Mouse (Mus musculus) olfactory bulb, adult 2 months (tissue): ENCODE measurements around the gene Selenoo. TPM values are rescaled to one million over a fixed set of nuclear protein-coding genes. Genes with fewer than 3 reads are reported as not detected.

Source experiments
- H3K27ac ChIP-seq: fragments of 200-500 bp; 2 replicates; pipeline ENCODE4 v1.5.1; 2012; ENCODE audit warnings: low read depth, low read length; ENCODE audit not compliant: insufficient read depth
- H3K4me1 ChIP-seq: fragments of 200-500 bp; 2 replicates; pipeline ENCODE4 v1.6.1; 2012; ENCODE audit warnings: low read length; ENCODE audit not compliant: control insufficient read depth, insufficient read depth
- H3K4me3 ChIP-seq: fragments of 200-500 bp; 2 replicates; pipeline ENCODE4 v1.5.1; 2012; ENCODE audit warnings: mild to moderate bottlenecking, low read depth, low read length, moderate library complexity; ENCODE audit not compliant: insufficient read depth
- CTCF ChIP-seq: fragments of 200-500 bp; IDR thresholded peaks from 2 replicates; pipeline ENCODE4 v1.5.1; 2012; ENCODE audit warnings: low read depth, mild to moderate bottlenecking, low read length, moderate library complexity; ENCODE audit not compliant: insufficient read depth
- POLR2A ChIP-seq: fragments of 200-500 bp; IDR thresholded peaks from 2 replicates; pipeline ENCODE4 v1.6.1; 2012; ENCODE audit warnings: mild to moderate bottlenecking, low read depth, low read length, moderate library complexity; ENCODE audit not compliant: insufficient read depth
- WGBS: fragments of 180-500 bp; shearing (Covaris S2); methylation state at CpG from one replicate; pipeline ENCODE4 v1.1.7; 2018; 5-methylcytosine and 5-hydroxymethylcytosine counted together
- polyA plus RNA-seq: library from polyadenylated mRNA; stranded (reverse); fragments of >200 nt; gene quantifications from 2 replicates; pipeline ENCODE4 v1.2.4, GENCODE M21; 2012; ENCODE audit warnings: low replicate concordance; ENCODE audit not compliant: missing spikeins, insufficient read depth, insufficient read length

The Selenoo gene
- polyA plus RNA-seq, 1 experiment: not detected

DNA sequence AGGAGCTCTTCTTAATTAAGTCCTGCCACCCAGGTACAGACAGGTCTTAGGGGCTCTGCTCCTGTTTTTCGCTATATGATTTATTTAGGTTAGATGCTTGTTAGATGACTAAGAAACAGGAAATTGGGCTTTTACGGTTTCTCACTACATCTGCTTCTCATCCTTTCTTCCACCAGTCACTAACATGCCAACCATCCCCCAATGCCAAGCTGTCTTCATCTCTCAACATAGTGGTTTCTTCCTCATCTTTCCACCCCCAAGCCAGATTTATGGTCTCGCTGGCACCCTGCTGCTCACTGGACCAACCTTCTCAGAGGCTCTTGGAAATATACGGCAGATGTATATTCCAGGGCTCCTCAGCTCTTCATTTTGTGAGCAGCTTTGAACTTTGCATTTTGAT lies 1.8 kb downstream of the Selenoo start:
- no peak for TF ChIP-seq POLR2A
- no peak for TF ChIP-seq CTCF
- peaks cover 4% of the 10 kb centered on the region for H3K4me1 ChIP-seq
- 72% methylated on average over 4 of the region's 4 CpGs for WGBS
- no peak overlapping the region for H3K4me3 ChIP-seq
- no peak overlapping the region for H3K27ac ChIP-seq

- Histone ChIP-seq H3K4me3 (no peak overlapping the region), H3K4me1 (peaks cover 4% of the 10 kb centered on the region), H3K27ac (no peak overlapping the region)
- TF ChIP-seq POLR2A (no peak), CTCF (no peak)
- WGBS: 50% methylated on average over 5 of the region's 5 CpGs
Measured at GRCm38 (mm10) chr15:89092181-89092580, 3.3 kb downstream of the Selenoo start.

DNA sequence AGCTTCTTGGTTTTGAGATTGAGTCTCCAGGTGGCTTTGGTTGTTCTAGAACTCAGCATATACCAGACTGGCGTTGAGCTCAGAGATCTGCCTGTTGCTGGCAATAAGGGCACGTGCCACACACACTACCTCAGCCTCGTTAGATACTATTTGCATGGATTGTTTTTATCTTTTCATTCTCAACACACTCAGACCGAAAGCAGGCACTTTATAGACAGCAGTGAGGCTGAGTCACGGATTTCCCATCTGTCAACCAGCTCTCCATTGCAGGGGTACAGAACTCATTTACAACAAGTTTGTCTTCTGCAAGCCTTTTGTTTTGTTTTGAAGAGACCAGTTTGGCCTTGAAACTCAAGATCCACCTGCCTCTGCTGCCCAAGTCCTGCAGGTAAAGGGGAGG lies 8.6 kb downstream of the Selenoo start:
- H3K27ac ChIP-seq: no peak overlapping the region
- WGBS: 72% methylated on average over 5 of the region's 5 CpGs
- no peak overlapping the region for H3K4me3 ChIP-seq
- H3K4me1 ChIP-seq: no peaks in the 10 kb centered on the region
- TF ChIP-seq POLR2A: no peak
- TF ChIP-seq CTCF: no peak

GRCm38 (mm10) chr15:89098616-89099015 lies 9.7 kb downstream of the Selenoo start:
- Histone ChIP-seq H3K27ac (no peak overlapping the region), H3K4me3 (no peak overlapping the region), H3K4me1 (no peaks in the 10 kb centered on the region)
- 80% methylated on average over 7 of the region's 7 CpGs for WGBS
- TF ChIP-seq CTCF (no peak), POLR2A (no peak)

DNA sequence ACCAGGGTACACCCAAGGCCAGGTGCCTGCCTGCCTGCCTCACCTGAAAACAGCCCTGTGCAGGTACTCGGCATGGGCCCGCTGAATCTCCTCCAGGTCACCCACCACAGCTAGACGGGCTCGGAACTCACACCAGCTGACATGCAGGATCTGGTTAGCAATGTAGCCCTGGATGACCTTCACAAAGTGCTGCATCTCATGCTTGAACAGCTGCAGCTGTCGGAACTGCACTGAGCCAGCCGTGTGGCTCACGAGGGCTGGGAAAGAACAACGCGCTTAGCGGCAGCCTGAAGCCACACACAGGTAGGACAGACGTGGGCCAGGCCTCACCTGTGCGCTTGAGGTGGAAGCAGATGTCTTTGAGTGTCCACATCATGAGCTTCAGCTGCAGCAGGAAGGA lies 11.9 kb downstream of the Selenoo start:
- 73% methylated on average over 12 of the region's 12 CpGs for WGBS
- H3K4me3 ChIP-seq: no peak overlapping the region
- TF ChIP-seq POLR2A (no peak), CTCF (no peak)
- no peak overlapping the region for H3K27ac ChIP-seq
- no peaks in the 10 kb centered on the region for H3K4me1 ChIP-seq

GRCm38 (mm10) chr15:89102646-89103045 lies 13.8 kb downstream of the Selenoo start:
- WGBS: 71% methylated on average over 5 of the region's 5 CpGs

GRCm38 (mm10) chr15:89103921-89104320 lies 15.0 kb downstream of the Selenoo start:
- H3K4me1 ChIP-seq: no peaks in the 10 kb centered on the region
- WGBS: 82% methylated on average over 10 of the region's 10 CpGs
- H3K27ac ChIP-seq: no peak overlapping the region
- TF ChIP-seq CTCF: no peak
- no peak for TF ChIP-seq POLR2A
- H3K4me3 ChIP-seq: no peak overlapping the region

More at GRCm38 (mm10) chr15:89102646-89103045, 13.8 kb downstream of the Selenoo start:
- H3K27ac ChIP-seq: no peak overlapping the region
- H3K4me3 ChIP-seq: no peak overlapping the region
- no peak for TF ChIP-seq POLR2A
- TF ChIP-seq CTCF: no peak
- H3K4me1 ChIP-seq: no peaks in the 10 kb centered on the region

DNA sequence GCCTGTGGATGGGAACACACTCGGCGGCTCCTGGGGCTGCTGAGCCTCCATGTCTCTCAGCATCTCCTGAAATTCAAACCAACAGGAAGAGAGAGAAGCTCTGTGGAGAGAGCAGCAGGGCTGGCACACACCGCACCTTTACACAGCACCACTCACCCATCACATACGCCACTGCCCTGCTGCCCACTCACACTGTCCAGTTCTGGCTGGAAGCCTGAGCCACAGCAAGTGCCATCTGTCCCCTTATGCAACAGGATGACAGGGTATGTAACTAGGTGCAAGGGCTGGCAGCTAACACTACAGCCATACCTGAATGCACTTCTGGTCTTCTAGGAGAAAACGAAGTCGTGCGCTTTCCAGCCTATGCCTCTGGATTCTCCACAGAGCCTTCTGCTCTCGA lies 15.5 kb downstream of the Selenoo start:
- TF ChIP-seq POLR2A: no peak
- no peak for TF ChIP-seq CTCF
- WGBS: 92% methylated on average over 8 of the region's 8 CpGs
- H3K4me1 ChIP-seq: no peaks in the 10 kb centered on the region
- H3K27ac ChIP-seq: no peak overlapping the region
- no peak overlapping the region for H3K4me3 ChIP-seq

DNA sequence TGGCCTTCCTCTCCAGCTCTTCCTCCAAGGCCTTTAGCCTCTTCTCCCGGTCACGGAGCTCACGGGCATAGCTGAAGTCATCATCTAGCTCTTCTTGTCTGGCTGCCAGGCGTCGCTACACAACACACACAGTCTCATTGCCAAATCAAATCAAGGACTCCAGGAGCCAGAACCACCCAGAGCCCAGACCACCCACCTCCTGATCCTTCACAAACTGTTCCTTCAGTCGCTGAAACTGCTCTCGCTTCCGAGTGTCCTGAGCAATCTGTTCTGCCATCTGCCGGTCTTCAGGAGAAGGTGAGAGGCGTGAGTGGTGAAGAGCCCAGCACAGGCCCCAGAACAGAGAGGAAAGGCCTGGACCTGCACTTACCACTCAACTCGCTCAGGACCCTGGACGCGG lies 17.2 kb downstream of the Selenoo start:
- no peak for TF ChIP-seq CTCF
- no peak for TF ChIP-seq POLR2A
- Histone ChIP-seq H3K4me1 (no peaks in the 10 kb centered on the region), H3K4me3 (no peak overlapping the region), H3K27ac (no peak overlapping the region)
- WGBS: 81% methylated on average over 13 of the region's 13 CpGs

DNA sequence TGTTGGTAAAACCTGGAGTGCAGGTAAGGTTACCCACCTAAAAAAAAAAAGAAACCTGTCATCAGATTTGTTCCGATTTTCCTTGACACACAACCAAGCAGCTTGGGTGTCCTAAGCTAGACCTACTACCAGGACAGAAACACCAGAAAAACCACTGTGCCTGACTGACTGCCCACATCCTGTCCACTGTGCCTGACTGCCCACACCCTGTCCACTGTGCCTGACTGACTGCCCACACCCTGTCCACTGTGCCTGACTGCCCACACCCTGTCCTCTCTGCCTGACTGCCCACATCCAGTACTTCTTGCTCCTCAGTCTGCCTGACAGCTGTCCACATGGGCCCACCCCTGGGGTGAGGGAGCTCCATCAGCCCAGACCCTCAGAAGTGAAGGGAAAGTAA lies 18.1 kb downstream of the Selenoo start:
- TF ChIP-seq POLR2A (no peak), CTCF (no peak)
- 95% methylated on average over 1 of the region's 1 CpGs for WGBS
- Histone ChIP-seq H3K4me1 (no peaks in the 10 kb centered on the region), H3K27ac (no peak overlapping the region), H3K4me3 (no peak overlapping the region)
